Mouse (Mus musculus) lung, embryonic 14.5 days (tissue): ENCODE data around the gene Zfhx2. TPM values are rescaled to one million over a fixed set of nuclear protein-coding genes. Genes with fewer than 3 reads are reported as not detected.

Experiments
- ATAC-seq: fragments of 200-750 bp; cut with Nextera tagmentation; 2 replicates; pipeline ENCODE4 v1.8.0; 2017; ENCODE audit warnings: mild to moderate bottlenecking, moderate TSS enrichment, moderate library complexity; ENCODE audit not compliant: insufficient read depth
- DNase-seq: peaks from one replicate; pipeline ENCODE4 v3.0.0-alpha.2; 2015
- H3K27ac ChIP-seq: fragments of 300-500 bp; sonication (generic); 2 replicates; pipeline ENCODE4 v1.5.1; 2014; ENCODE audit warnings: low read depth, mild to moderate bottlenecking, moderate library complexity
- H3K27me3 ChIP-seq: fragments of 300-500 bp; sonication (generic); 2 replicates; pipeline ENCODE4 v1.6.1; 2014; ENCODE audit warnings: low read length, control low read depth; ENCODE audit not compliant: insufficient read depth
- H3K36me3 ChIP-seq: fragments of 300-500 bp; sonication (generic); 2 replicates; pipeline ENCODE4 v1.6.1; 2014; ENCODE audit warnings: control low read depth; ENCODE audit not compliant: insufficient read depth
- H3K4me1 ChIP-seq: fragments of 300-500 bp; sonication (generic); 2 replicates; pipeline ENCODE4 v1.6.1; 2014; ENCODE audit warnings: antibody characterized with exemption, control low read depth; ENCODE audit not compliant: insufficient read depth
- H3K4me2 ChIP-seq: fragments of 300-500 bp; sonication (generic); 2 replicates; pipeline ENCODE4 v1.6.1; 2014; ENCODE audit warnings: mild to moderate bottlenecking
- H3K4me3 ChIP-seq: fragments of 300-500 bp; sonication (generic); 2 replicates; pipeline ENCODE4 v1.5.1; 2014; ENCODE audit warnings: low read depth, low read length
- H3K9ac ChIP-seq: fragments of 300-500 bp; sonication (generic); 2 replicates; pipeline ENCODE4 v1.6.1; 2014
- H3K9me3 ChIP-seq: fragments of 300-500 bp; sonication (generic); 2 replicates; pipeline ENCODE4 v1.6.1; 2016; ENCODE audit warnings: low read depth, low read length, control low read depth
- CTCF ChIP-seq: IDR thresholded peaks from 2 replicates; pipeline ENCODE4 v1.5.1; 2016; ENCODE audit warnings: antibody characterized with exemption, low read depth
- WGBS: fragments of 180-500 bp; shearing (Covaris S2); extraction: QIAGEN DNeasy Blood & Tissue Kit; methylation state at CpG from one replicate; pipeline ENCODE4 v1.1.7; 2014; 5-methylcytosine and 5-hydroxymethylcytosine counted together
- polyA plus RNA-seq: library from polyadenylated mRNA; unstranded; fragments of >200 nt; fragmentation: Nextera tagmentation; extraction: Ambion mirVana; gene quantifications from 2 replicates; pipeline ENCODE4 v1.2.1, GENCODE M21; 2014

Gene Zfhx2
- polyA plus RNA-seq, 1 experiment from 2014 or later, result 3.5 TPM

- H3K27ac ChIP-seq, result no peak overlapping the region
- H3K36me3 ChIP-seq, result peaks cover 21% of the 10 kb centered on the region; the same call in 1 of the 2 replicates
- no peak overlapping the region; the same call in 1 of the 2 replicates for H3K9ac ChIP-seq
- no peak overlapping the region for H3K4me3 ChIP-seq
- DNase-seq (no peak), ATAC-seq (no peak)
- 51% methylated on average over 9 of the region's 9 CpGs for WGBS
- peaks cover 12% of the 10 kb centered on the region for H3K4me1 ChIP-seq
- no peaks in the 10 kb centered on the region for H3K27me3 ChIP-seq
- no peak for TF ChIP-seq CTCF
- H3K4me2 ChIP-seq, result peak overlapping the region; percentile 42; the same call in 1 of the 2 replicates
- H3K9me3 ChIP-seq, result no peaks in the 10 kb centered on the region
Observed at GRCm38 (mm10) chr14:55096573-55097087, 4.5 kb upstream of the Zfhx2 start.

GRCm38 (mm10) chr14:55095671-55096070 is 3.5 kb upstream of the Zfhx2 start:
- 58% methylated on average over 12 of the region's 12 CpGs for WGBS
- Histone ChIP-seq H3K27ac (no peak overlapping the region), H3K4me1 (peaks cover 12% of the 10 kb centered on the region), H3K4me2 (peak overlapping the region; percentile 81), H3K9me3 (no peaks in the 10 kb centered on the region), H3K36me3 (peaks cover 16% of the 10 kb centered on the region; the same call in 1 of the 2 replicates), H3K9ac (peak overlapping the region; percentile 69), H3K27me3 (no peaks in the 10 kb centered on the region), H3K4me3 (peak overlapping the region; percentile 66)
- ATAC-seq, result no peak
- DNase-seq, result no peak
- TF ChIP-seq CTCF, result no peak

GRCm38 (mm10) chr14:55095263-55095662 is 3.1 kb upstream of the Zfhx2 start:
- Histone ChIP-seq H3K27me3 (no peaks in the 10 kb centered on the region), H3K4me1 (peaks cover 12% of the 10 kb centered on the region), H3K9me3 (no peaks in the 10 kb centered on the region), H3K27ac (peak overlapping the region; percentile 62), H3K36me3 (peaks cover 16% of the 10 kb centered on the region; the same call in 1 of the 2 replicates), H3K9ac (peak overlapping the region; percentile 69), H3K4me2 (peak overlapping the region; percentile 81), H3K4me3 (peak overlapping the region; percentile 66)
- no peak for TF ChIP-seq CTCF
- ATAC-seq, result peak; percentile 9; the same call in 1 of the 2 replicates
- 46% methylated on average over 9 of the region's 9 CpGs for WGBS
- no peak for DNase-seq

GRCm38 (mm10) chr14:55094704-55095231 is 2.6 kb upstream of the Zfhx2 start, which contains the start of gene Thtpa:
Gene Thtpa (plus strand): TSS chr14:55094784.
- peak within 1 kb of the TSS; percentile 66 for H3K4me3 ChIP-seq
- under 1% methylated on average over 30 of the region's 30 CpGs for WGBS
- peak within 1 kb of the TSS; percentile 81 for H3K4me2 ChIP-seq
- TF ChIP-seq CTCF, result no peak
- no peaks in the 10 kb centered on the region for H3K27me3 ChIP-seq
- peaks cover 16% of the 10 kb centered on the region; the same call in 1 of the 2 replicates for H3K36me3 ChIP-seq
- peak within 1 kb of the TSS; percentile 69 for H3K9ac ChIP-seq
- H3K27ac ChIP-seq, result peak within 1 kb of the TSS; percentile 62
- peak; percentile 77 for ATAC-seq
- peak; percentile 87 for DNase-seq
- H3K4me1 ChIP-seq, result peaks cover 12% of the 10 kb centered on the region
- H3K9me3 ChIP-seq, result no peaks in the 10 kb centered on the region

GRCm38 (mm10) chr14:55093927-55094326 is 1.8 kb upstream of the Zfhx2 start:
- Histone ChIP-seq H3K27me3 (no peaks in the 10 kb centered on the region), H3K9me3 (no peaks in the 10 kb centered on the region), H3K9ac (no peak overlapping the region), H3K36me3 (peaks cover 12% of the 10 kb centered on the region; the same call in 1 of the 2 replicates), H3K4me2 (peak overlapping the region; percentile 81), H3K4me3 (no peak overlapping the region), H3K27ac (no peak overlapping the region), H3K4me1 (peaks cover 12% of the 10 kb centered on the region)
- DNase-seq (no peak), ATAC-seq (no peak)
- TF ChIP-seq CTCF, result peak; percentile 20; the same call in 1 of the 2 replicates
- WGBS, result 40% methylated on average over 6 of the region's 6 CpGs

GRCm38 (mm10) chr14:55091209-55091865 is 787 bp downstream of the Zfhx2 start:
- H3K36me3 ChIP-seq, result no peaks in the 10 kb centered on the region
- TF ChIP-seq CTCF, result no peak
- 3% methylated on average over 34 of the region's 34 CpGs for WGBS
- DNase-seq (no peak), ATAC-seq (0 out of 2 replicates have a peak, but pooled peaks have one; percentile 5)
- peaks cover 8% of the 10 kb centered on the region for H3K4me1 ChIP-seq
- H3K9me3 ChIP-seq, result no peaks in the 10 kb centered on the region
- H3K4me3 ChIP-seq, result peak overlapping the region; percentile 54
- no peaks in the 10 kb centered on the region for H3K27me3 ChIP-seq
- H3K27ac ChIP-seq, result peak overlapping the region; percentile 66; the same call in 1 of the 2 replicates
- peak overlapping the region; percentile 68 for H3K9ac ChIP-seq
- H3K4me2 ChIP-seq, result peak overlapping the region; percentile 77
